Mouse (Mus musculus) kidney, postnatal 36 days (tissue): ENCODE results near the gene Btbd3.

Experiments used
- DNase-seq, 2 experiments: peaks; one replicate each; pipeline ENCODE4 v3.0.0; 2021 to 2022; ENCODE audit warnings: mixed read lengths in 2 of 2

Btbd3 gene

DNA sequence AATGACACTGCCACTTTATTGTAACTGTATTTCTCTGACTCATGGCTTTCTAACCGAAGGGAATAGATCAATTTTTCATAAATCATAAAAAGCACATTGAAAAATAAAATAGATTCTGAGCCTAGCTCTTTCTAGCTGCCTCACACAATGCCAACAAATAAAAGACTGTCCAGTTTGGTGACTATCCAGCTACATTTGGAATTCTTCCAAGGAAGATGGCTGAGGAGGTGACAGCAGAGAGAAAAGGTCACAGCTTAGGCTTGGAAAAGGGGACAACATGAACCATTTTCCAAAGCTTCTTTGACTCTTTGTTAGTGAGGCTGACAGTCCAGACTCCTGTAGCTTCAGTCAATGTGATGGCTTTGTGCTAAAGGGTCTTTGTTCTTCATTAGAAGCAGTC, 132.2 kb downstream of the Btbd3 start:
- DNase-seq: no peak

DNA sequence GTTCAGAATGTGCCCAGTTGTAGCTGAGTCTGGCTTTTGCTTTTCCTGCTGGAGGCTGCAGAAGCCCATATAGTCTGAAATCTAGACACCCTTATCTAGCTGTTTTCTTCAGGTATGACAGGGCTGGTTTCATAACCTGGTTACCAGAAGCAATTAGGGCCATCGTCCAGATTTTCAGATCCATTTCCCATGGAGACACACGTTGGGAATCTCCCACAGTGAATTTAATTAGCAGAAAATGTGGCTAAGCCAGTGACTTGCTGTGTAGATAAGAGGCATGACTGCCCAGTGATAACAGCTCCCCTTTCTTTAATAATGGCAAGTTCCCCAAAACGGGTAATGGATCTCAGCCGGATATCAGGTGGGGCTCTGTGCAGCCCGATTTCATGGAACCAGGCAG, 146.7 kb downstream of the Btbd3 start:
- no peak for DNase-seq

DNA sequence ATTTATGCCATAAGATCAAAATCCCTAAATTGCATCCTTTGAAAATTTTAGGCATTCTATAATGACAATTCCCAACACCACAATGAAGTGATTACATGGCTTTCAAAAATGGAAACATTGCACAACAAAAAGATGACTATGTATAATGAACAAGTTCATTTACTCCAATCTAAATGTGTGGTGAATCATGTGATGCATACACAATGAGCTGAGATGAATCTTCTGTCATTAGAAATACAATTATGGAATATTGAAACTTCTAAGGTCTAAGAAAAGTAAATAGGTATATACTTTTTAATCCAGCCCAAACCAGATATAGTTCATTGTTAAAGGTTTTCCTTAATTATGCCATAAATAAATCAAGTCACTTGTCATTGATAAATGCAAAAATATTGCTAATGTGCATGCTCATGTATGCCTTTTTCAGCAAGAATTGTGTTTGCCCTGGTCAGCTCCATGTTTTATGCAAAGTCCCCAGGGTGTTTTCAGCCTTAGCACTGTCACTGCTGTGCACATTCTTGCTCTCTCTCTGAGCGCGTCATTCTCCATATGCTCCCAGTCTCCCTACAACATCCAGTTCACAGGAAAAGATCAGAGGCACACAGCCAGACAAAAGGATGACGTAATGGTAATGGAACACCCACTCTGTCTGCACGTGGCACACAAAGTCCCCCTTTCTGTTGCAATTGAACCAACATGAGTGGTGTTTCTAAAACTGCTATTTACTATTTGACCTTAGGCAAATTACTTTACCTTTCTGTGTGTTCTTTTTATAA, 149.6 kb downstream of the Btbd3 start:
- no peak for DNase-seq

DNA sequence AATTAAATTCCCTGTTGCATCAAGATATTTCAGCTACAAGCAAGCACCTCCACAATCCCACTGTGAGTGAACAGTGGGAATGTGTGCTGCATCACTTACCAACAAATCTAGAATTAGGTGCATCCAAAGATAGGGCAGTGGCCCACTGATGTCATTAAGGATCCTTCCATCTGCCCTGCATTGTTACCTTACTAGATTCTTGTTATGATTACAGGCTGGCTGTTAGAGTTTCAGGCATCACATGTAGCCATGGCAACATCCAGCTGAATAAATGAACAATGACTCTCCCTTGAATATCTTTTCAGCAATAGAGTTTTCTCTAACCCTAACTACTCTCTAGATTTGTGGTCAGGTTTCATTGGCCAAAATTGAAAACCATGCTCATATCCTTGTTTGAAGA, 150.3 kb downstream of the Btbd3 start:
- no peak for DNase-seq

DNA sequence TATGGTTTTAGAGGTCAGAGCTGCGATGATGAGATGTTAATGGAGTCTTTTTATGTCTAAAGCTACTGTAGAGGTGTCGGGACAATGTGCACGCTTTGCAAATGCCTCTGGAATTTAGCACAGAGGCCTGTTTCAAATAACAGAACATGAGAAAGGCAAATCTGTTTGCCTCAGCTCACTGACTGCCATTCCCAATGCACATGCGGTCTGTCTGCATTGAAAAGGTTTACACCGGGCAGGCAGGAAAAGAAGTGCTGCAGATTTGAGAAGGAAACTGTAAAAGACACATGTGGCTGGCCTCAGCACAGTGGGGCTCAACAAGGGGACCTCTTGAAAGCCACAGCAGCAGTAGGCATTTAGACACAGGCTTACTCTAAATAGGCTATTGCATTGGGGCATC, 156.2 kb downstream of the Btbd3 start:
- DNase-seq: no peak

DNA sequence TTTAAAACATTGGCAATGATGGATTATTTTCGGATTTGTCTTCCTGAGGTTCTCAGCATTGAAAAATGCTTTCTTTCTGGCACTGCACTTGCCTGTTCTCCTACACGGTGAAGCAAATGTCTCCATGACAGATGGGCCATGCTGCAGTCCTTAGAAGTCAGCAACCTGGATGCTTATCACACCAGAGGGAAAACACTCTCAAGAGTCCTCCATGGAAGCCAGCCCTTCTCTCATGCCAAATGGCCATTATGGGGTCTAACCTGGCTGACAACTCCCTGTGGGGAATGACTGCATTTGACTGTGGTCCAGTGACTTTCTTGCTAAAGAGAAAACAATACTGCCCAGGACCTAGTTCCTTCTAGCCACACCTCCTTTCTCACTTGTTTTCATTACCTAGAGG, 166.0 kb downstream of the Btbd3 start:
- no peak for DNase-seq

DNA sequence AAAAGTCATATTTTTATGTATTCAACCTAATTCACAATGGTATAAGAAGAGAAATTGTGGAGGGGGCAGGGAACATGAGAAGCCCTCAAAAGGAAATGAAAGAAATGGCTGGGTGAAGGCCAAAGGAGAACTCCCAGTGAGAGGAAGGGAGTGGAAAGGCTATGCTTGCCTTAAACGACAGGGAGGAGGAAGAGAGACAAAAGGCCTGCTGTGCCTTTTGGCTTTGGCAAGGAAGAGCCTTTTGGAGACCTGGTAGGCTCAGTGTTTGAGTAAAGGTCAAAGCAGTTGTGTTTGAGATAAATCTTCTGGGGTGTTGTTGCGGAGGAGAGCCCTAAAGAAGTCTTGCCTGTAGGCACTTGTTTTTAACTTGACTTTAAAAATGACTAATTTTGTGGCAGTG, 175.6 kb downstream of the Btbd3 start:
- DNase-seq: no peak

DNA sequence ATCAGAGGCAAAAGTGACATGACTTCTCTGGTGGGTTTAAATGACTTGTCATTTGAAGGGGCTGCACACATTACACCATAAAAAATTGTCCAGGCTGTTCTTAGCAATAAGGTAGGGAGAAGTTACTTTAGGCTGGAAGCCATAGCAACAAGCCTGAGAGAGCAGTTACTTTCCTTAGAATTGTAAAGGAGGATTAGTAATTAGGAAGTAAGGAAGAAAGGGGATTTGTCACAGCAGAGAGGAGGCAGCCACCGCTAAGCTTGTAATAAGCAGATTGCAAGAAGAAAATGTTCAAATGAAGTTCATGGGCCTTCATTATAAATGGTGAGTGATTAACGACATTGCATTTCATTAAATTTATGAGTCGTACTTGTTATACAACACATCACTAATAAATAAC, 190.1 kb downstream of the Btbd3 start:
- no peak for DNase-seq

DNA sequence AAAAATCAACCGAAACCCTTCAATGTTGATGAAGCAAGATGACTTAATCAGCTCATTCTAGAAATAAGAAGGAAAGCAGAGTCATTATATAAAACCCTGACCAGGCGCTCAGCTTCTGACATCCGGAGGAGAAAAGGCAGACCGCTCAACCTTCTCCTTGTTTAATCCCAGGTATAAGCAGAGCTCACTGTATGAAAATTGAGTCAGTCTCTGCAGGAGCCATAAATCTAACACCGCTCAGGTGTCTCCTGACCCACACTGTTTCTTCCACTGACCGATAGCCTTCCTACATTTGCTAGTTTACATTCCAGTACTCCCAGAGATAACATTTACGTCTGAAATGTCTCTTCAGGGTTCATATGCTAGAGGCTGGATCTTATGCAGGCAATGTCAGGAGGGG, 190.6 kb downstream of the Btbd3 start:
- no peak for DNase-seq

DNA sequence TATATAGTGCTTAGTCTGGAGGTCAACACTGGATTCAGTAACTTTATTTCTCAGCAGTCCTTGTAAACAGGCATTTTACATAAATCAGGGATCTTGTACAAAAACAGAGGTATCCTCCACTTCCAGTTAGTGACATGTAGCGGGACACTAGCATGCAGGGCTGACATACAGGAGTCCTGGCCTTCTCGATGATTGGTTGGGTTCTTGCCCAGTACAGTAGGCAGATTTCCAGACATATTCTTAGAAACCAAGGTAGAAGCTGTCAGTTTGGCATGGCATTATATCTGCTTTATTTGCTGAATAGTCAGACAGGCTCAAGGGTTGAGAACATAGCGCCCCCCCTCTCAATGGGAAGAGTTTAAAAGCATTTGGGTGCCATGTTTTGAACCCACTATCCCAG, 191.3 kb downstream of the Btbd3 start:
- DNase-seq: no peak

DNA sequence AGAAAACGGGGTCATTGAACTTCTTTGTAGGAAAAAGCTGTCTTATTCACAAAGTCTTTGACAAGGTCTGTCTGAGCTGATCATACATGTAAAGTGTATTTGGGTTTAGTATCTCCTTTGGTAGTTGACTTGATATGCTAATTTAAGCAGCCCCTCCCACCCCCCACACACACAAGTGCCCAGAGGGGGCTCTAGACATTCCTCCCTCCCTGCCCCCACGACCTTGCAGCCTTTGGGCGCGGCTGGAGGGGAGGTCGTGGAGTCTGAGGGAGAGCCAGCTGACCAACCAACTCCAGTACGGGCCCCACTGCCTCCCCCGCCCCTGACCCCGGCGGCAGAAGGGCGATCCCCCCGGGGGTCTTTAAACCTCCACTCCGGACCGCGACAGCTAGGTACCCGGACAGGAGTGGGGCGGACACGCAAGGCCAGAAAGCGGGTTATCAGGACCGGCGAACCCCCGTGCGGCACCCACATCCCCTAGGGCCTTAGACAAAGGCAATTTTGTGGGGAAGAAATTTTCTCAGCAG, 211.7 kb downstream of the Btbd3 start:
- DNase-seq: no peak

DNA sequence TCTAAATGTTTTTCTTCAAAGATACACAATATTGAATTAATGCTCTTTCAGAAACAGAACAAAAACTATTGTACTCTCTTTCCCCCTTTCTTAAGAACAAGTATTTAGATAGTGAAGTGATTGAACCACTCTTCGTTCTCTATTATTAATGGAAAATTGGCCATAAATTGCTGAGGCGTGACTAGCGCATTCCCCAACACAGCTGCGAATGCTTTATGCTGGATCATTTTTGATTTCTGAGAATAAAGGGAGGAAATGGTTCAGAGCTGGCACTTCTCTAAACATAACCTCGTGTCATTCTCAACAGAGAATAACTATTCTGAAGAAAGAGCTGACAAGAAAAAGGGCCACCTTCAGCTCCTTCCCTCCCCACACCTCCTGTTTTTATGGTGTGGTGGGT, 217.0 kb downstream of the Btbd3 start:
- no peak for DNase-seq

DNA sequence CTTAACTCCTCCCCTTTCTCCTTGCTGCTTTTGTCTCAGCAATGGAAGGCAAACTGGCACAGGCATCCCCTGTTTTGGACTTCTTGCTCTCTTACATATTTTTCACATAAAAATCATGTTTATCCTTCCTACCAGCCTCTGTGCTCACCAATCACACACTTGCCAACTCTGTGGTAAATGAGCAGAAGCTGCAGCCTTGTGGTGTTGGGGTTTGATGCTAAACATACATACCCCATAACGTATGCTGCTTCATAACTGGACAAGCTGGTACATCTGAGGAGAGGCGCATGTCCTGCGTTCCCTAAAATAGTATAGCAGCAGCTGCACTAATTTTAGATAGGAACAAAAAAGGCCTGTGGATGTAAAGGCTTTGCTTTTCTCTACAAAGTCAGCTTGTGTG, 220.1 kb downstream of the Btbd3 start:
- no peak for DNase-seq

DNA sequence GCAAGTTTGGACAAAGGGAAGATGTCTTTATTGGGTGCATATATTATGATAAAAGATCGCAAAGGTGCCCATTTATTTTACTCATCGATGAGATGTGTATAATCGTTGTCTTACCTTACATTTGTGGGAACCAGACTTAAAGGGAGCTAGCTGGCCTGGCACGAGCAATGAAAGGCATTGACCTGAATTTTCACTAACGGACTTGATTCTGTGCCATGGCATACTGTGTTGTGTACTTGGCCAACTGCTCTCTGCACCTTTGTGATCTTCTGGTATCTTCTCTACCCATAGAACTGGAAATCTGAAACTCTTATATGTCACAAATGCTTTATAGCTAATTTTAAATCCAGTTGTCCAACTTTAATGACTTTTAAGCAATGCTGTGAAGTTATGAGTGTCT, 220.9 kb downstream of the Btbd3 start:
- DNase-seq: no peak

DNA sequence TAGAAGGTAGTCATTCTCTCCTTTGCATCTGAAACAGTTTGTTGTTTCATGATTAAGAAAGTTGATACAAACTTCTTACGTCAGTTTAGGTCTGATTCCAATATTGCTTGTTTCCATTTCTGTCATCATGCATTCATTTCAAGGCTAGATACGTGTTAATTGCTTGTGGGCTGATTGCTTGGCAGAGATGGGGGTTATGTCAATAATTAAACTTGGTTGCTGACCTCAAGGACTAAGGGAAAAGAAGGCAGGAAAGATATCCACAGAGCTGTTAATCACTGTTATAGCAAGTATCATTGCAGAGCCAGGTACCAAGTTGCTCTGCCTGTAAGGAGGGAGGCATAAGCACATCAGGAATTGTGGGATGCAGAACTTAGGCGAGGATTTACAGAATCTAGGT, 226.2 kb downstream of the Btbd3 start:
- peak; percentile 16 to 44 for DNase-seq

DNA sequence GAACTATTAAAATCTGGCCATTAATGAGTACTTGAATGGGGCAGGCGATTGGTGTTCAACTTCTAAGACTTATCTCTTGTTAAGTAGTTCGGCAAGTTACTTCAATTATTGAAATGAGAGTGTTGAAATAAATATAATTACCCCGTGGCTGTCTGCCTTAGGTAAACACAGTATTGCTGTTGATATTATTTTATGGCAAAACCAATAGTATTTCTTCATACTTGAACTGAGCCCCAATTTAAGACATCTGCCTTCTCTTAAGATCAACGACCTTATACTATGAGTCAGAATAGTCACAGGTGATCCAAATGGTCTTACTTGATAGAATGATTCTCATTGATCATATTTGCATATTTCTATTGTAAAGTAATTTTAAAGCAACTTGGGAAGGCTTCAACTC, 228.5 kb downstream of the Btbd3 start:
- no peak for DNase-seq

DNA sequence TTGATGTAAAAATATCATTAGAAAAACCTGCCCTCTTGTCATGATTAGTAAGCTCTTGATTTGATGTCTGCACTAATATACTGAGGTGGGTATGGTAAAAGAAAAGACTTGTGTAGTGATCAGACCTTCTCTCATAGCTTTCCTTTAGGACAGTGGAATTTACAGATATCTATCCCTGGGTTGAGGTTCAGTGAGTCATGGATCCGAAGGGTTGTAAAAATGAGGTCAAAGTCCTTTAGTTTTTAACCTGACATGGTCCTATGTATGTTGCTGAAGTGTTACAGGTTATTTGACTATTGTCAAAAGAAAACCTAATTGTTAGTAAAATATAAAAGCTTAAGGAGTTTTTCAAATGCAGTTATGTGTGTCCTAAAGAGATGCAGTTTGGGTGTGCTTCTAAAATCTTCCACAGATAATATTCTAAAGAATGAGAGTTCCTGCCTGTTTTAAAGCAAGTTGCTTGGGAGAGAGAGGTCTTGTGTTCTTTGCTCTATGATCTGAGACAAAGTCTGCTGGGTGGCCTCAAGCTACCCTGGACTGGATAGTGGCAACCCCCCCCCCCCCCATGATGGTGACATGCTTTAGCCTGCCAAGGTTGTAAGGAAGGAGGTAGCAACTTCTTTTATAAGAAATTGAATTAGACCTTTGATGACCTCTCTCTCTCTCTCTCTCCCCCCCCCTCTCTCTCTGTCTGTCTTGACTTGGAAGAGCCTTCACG, 234.5 kb downstream of the Btbd3 start:
- peak in 1 of 2 experiments; percentile 1 for DNase-seq

DNA sequence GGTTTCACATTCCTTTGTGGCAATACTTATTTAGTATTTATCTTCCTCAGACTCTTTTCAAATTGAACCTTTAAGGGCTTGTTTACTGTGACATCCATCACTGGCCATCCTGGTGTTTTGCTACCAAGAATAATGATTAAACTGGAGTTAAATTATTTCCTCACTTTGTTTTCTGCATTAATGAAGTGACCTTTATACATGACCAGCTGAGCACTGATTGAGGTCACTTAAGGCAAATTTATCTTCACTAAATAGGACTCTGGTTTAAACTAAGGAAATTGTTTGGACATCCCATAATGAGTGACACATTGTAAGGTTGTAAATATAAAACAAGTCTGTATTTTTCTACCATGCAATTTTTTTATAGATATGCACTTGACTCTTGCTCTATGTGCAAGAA, 235.8 kb downstream of the Btbd3 start:
- peak in 1 of 2 experiments; percentile 20 for DNase-seq

DNA sequence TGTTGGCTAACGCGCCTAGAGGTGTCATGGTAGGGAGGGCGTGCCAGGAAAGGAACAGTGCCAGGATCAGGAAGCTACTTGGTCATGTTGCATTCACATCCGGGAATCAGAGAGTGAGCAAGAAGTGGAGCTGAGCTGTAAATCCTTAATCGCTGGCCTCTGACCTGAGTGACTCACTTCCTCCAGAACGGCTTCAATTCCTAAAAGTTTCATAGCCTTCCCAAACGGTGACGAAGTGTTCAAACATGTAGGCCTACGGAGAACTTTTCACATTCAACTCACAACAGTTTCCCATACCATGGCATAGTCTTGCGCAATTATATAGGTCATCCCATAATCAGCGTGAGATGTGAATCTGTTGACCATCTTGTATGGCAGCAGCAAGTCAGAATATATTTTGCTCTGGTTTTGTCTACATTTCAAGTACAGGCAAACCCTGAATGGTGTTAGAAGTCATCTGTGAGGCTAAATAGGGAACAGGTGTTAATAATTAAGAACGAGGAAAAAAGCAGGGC, 247.6 kb downstream of the Btbd3 start:
- DNase-seq: peak; percentile 2 to 39

DNA sequence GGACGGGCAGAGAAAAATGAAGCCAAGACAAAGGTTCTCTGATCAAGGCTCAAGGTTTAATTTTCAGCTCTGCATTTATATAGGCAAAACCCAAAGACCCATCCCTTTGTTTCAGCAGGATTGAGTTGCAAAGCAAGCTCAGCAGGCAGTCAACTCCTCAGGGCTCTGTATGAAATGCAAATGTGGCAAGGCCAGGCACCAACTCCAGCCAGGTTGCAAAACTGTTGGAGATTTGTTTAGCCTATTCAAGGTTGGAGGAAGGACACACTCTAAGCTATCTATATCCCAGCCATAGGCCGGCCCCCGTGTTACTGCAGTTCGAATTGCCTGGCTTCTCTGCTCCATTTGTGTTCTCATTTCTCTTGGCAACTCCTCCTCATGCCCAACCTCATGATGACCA, 259.2 kb downstream of the Btbd3 start:
- DNase-seq: no peak

DNA sequence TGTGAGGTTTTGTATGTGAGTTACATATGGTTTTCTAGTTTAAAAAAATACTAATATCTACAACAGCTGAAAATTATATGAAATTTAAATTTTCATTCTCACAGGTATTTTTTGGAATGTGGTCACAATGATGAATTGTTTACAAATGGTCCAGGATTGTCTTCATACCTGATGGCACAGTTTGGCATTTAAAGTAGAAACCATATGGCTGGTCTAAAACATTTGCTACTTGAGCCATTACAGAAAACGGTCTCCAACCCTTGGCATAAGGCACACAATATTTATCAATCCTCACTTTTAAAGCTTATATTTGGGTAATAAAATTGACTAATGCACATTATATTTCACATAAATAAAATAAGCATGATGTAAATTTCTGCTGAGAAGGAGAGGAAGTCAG, 272.1 kb downstream of the Btbd3 start:
- DNase-seq: no peak

DNA sequence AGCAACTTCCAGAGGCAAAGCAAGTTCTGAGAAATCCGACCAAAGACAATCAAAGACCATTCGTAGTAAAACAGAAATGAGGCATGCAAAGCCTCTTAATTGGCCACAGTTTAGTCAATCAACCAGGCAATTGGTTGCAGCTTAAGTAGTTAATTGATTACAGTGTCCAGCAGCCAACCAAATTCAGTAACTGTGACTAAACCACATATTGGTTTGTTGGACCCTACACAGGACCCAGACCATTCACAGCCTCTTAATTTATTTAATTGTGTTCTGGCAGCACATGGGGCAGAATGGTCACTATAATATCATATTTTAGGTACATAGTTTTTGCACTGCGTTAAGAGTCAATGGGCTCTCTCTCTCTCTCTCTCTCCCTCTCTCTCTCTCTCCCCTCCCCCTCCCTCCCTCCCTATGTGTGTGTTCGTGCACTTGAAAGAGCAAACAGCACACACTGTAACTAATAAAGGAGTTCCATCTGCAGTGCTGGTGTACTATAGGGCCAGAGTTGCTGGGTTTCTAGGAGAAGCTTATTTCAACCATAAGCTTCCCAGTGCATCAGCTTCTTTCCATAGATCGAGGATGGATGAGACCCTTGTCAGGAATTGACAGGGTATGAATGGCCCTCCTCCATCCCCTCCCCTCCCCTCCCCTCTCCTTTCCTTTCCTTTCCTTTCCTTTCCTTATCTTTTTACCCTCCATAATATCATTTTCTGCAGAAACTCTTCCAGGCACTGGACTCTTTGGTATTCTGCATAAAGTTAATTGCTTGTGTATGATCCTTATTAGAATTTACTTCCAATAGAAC, 275.0 kb downstream of the Btbd3 start:
- DNase-seq: no peak

DNA sequence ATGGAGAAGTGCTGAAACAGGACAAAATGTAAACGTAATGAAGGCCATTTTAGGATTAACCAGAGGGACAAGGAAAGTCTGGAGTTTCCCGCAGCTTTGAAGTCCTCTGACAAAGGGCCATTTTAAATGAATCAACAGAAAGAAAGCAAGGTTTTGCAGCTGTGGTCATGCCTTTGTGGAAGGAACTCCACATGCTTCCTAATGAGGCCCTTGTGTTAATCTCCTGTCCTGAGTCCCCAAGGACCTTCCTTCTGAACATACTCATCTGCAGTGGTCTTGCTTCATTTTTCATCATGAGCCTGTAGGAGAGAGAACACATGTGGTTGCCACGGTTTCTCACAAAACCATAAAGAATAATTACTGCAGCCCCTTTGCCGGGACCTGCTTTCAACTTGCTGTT, 275.6 kb downstream of the Btbd3 start:
- no peak for DNase-seq
